Mouse (Mus musculus): ENCODE measurements around the gene Omt2a. TPM values are rescaled to one million over a fixed set of nuclear protein-coding genes. Genes with fewer than 3 reads are reported as not detected.
A peak's percentile ranks its signal among the peaks of the same experiment; 100 is the strongest.

The Omt2a gene
- polyA plus RNA-seq (2012; rRNA removed): 0.36 TPM in 1 of 2 replicates, not detected in the other

GRCm38 (mm10) chr9:78314696-78315095 lies at the start of gene Omt2a:
Gene Omt2a (minus strand): TSS chr9:78314796.
- TF ChIP-seq POLR2A (IDR thresholded peaks at IDR 0.05; ENCODE audit: control insufficient read depth, extremely low read depth, insufficient read depth, low read length, poor library complexity): no peak
- TF ChIP-seq CTCF (IDR thresholded peaks at IDR 0.05; ENCODE audit: borderline replicate concordance, control insufficient read depth, extremely low read depth, insufficient read depth, low read length, poor library complexity): no peak
- 90% methylated on average over 2 of the region's 2 CpGs for WGBS
- Histone ChIP-seq H3K36me3 (ENCODE audit: control insufficient read depth, insufficient read depth, low read length) (no peaks in the 10 kb centered on the region), H3K4me1 (replicated peaks; ENCODE audit: control insufficient read depth, insufficient read depth, low read length) (no peaks in the 10 kb centered on the region), H3K27ac (ENCODE audit: control insufficient read depth, insufficient read depth, low read length) (no peak within 1 kb of the TSS), H3K27me3 (ENCODE audit: control insufficient read depth, insufficient read depth, low read length) (no peaks in the 10 kb centered on the region), H3K4me3 (ENCODE audit: control insufficient read depth, insufficient read depth, low read length) (no peak within 1 kb of the TSS)
- no peak for DNase-seq

GRCm38 (mm10) chr9:78363374-78363773 lies 48.8 kb upstream of the Omt2a start:
- Histone ChIP-seq H3K36me3 (ENCODE audit: control insufficient read depth, insufficient read depth, low read length) (no peaks in the 10 kb centered on the region), H3K27ac (ENCODE audit: control insufficient read depth, insufficient read depth, low read length) (no peak overlapping the region), H3K27me3 (ENCODE audit: control insufficient read depth, insufficient read depth, low read length) (no peaks in the 10 kb centered on the region), H3K4me1 (replicated peaks; ENCODE audit: control insufficient read depth, insufficient read depth, low read length) (0 out of 2 replicates have a peak, but pooled peaks cover 4% of the 10 kb centered on the region), H3K4me3 (ENCODE audit: control insufficient read depth, insufficient read depth, low read length) (no peak overlapping the region)
- DNase-seq: no peak
- 5% methylated on average over 6 of the region's 6 CpGs for WGBS
- TF ChIP-seq CTCF (IDR thresholded peaks at IDR 0.05; ENCODE audit: borderline replicate concordance, control insufficient read depth, extremely low read depth, insufficient read depth, low read length, poor library complexity) (no peak), POLR2A (IDR thresholded peaks at IDR 0.05; ENCODE audit: control insufficient read depth, extremely low read depth, insufficient read depth, low read length, poor library complexity) (no peak)

GRCm38 (mm10) chr9:78360484-78360872 lies 45.9 kb upstream of the Omt2a start:
- no peak overlapping the region for H3K27ac ChIP-seq (ENCODE audit: control insufficient read depth, insufficient read depth, low read length)
- H3K27me3 ChIP-seq (ENCODE audit: control insufficient read depth, insufficient read depth, low read length): no peaks in the 10 kb centered on the region
- H3K4me1 ChIP-seq (replicated peaks; ENCODE audit: control insufficient read depth, insufficient read depth, low read length): 0 out of 2 replicates have a peak, but pooled peaks cover 4% of the 10 kb centered on the region
- TF ChIP-seq CTCF (IDR thresholded peaks at IDR 0.05; ENCODE audit: borderline replicate concordance, control insufficient read depth, extremely low read depth, insufficient read depth, low read length, poor library complexity): no peak
- no peak for TF ChIP-seq POLR2A (IDR thresholded peaks at IDR 0.05; ENCODE audit: control insufficient read depth, extremely low read depth, insufficient read depth, low read length, poor library complexity)
- DNase-seq: no peak
- no peak overlapping the region for H3K4me3 ChIP-seq (ENCODE audit: control insufficient read depth, insufficient read depth, low read length)
- no peaks in the 10 kb centered on the region for H3K36me3 ChIP-seq (ENCODE audit: control insufficient read depth, insufficient read depth, low read length)
- 78% methylated on average over 2 of the region's 2 CpGs for WGBS

GRCm38 (mm10) chr9:78359750-78360483 lies 45.3 kb upstream of the Omt2a start:
- Histone ChIP-seq H3K4me1 (replicated peaks; ENCODE audit: control insufficient read depth, insufficient read depth, low read length) (0 out of 2 replicates have a peak, but pooled peaks cover 4% of the 10 kb centered on the region), H3K27me3 (ENCODE audit: control insufficient read depth, insufficient read depth, low read length) (no peaks in the 10 kb centered on the region), H3K27ac (ENCODE audit: control insufficient read depth, insufficient read depth, low read length) (no peak overlapping the region), H3K4me3 (ENCODE audit: control insufficient read depth, insufficient read depth, low read length) (no peak overlapping the region), H3K36me3 (ENCODE audit: control insufficient read depth, insufficient read depth, low read length) (no peaks in the 10 kb centered on the region)
- DNase-seq: no peak
- no peak for TF ChIP-seq POLR2A (IDR thresholded peaks at IDR 0.05; ENCODE audit: control insufficient read depth, extremely low read depth, insufficient read depth, low read length, poor library complexity)
- WGBS: 90% methylated on average over 6 of the region's 6 CpGs

- Histone ChIP-seq H3K4me1 (replicated peaks; ENCODE audit: control insufficient read depth, insufficient read depth, low read length) (0 out of 2 replicates have a peak, but pooled peaks cover under 1% of the 10 kb centered on the region), H3K4me3 (ENCODE audit: control insufficient read depth, insufficient read depth, low read length) (no peak overlapping the region), H3K36me3 (ENCODE audit: control insufficient read depth, insufficient read depth, low read length) (no peaks in the 10 kb centered on the region), H3K27me3 (ENCODE audit: control insufficient read depth, insufficient read depth, low read length) (no peaks in the 10 kb centered on the region), H3K27ac (ENCODE audit: control insufficient read depth, insufficient read depth, low read length) (no peak overlapping the region)
- 16% methylated on average over 9 of the region's 9 CpGs for WGBS
- DNase-seq: peak; percentile 60
- TF ChIP-seq CTCF (IDR thresholded peaks at IDR 0.05; ENCODE audit: borderline replicate concordance, control insufficient read depth, extremely low read depth, insufficient read depth, low read length, poor library complexity) (no peak), POLR2A (IDR thresholded peaks at IDR 0.05; ENCODE audit: control insufficient read depth, extremely low read depth, insufficient read depth, low read length, poor library complexity) (no peak)
These were observed 43.5 kb upstream of the Omt2a start for GRCm38 (mm10) chr9:78358053-78358452.

GRCm38 (mm10) chr9:78355611-78356010 lies 41.0 kb upstream of the Omt2a start, which contains the start of gene Gsta2:
Gene Gsta2 (minus strand): TSS chr9:78355788.
- TF ChIP-seq CTCF (IDR thresholded peaks at IDR 0.05; ENCODE audit: borderline replicate concordance, control insufficient read depth, extremely low read depth, insufficient read depth, low read length, poor library complexity): no peak
- TF ChIP-seq POLR2A (IDR thresholded peaks at IDR 0.05; ENCODE audit: control insufficient read depth, extremely low read depth, insufficient read depth, low read length, poor library complexity): no peak
- Histone ChIP-seq H3K4me3 (ENCODE audit: control insufficient read depth, insufficient read depth, low read length) (no peak within 1 kb of the TSS), H3K27ac (ENCODE audit: control insufficient read depth, insufficient read depth, low read length) (no peak within 1 kb of the TSS), H3K36me3 (ENCODE audit: control insufficient read depth, insufficient read depth, low read length) (no peaks in the 10 kb centered on the region), H3K4me1 (replicated peaks; ENCODE audit: control insufficient read depth, insufficient read depth, low read length) (no peaks in the 10 kb centered on the region), H3K27me3 (ENCODE audit: control insufficient read depth, insufficient read depth, low read length) (no peaks in the 10 kb centered on the region)
- 93% methylated on average over 8 of the region's 8 CpGs for WGBS
- DNase-seq: no peak
